Mouse (Mus musculus): ENCODE measurements around the gene Cript.

- TF ChIP-seq NRF1 (IDR thresholded peaks at IDR 0.05; ENCODE audit: insufficient read depth, low read depth, low read length, poor library complexity, severe bottlenecking) (no peak), CTCF (IDR thresholded peaks at IDR 0.05 in 2 of 3, conservative IDR thresholded peaks at IDR 0.05 in 1 of 3; ENCODE audit: control insufficient read depth in 1 of 3, insufficient read depth in 1 of 3, low read depth in 2 of 3, low read length in 3 of 3, poor library complexity in 1 of 3, severe bottlenecking in 1 of 3) (no peak), EP300 (IDR thresholded peaks at IDR 0.05; ENCODE audit: low read depth in 1 of 2, low read length in 2 of 2) (no peak), USF1 (IDR thresholded peaks at IDR 0.05; ENCODE audit: low read depth, low read length) (no peak), RAD21 (IDR thresholded peaks at IDR 0.05; ENCODE audit: low read depth, low read length) (no peak), ETS1 (IDR thresholded peaks at IDR 0.05; ENCODE audit: low read depth, low read length) (no peak), GATA1 (IDR thresholded peaks at IDR 0.05; ENCODE audit: low read depth, low read length) (no peak), SMC3 (IDR thresholded peaks at IDR 0.05; ENCODE audit: low read depth, low read length) (no peak), CHD2 (IDR thresholded peaks at IDR 0.05; ENCODE audit: low read length) (no peak), POLR2A (IDR thresholded peaks at IDR 0.05; ENCODE audit: control insufficient read depth in 1 of 2, insufficient read depth in 1 of 2, low read depth in 1 of 2, low read length in 2 of 2, poor library complexity in 1 of 2) (no peak), BHLHE40 (IDR thresholded peaks at IDR 0.05; ENCODE audit: borderline replicate concordance, low read depth, low read length) (no peak)
Observed at GRCm38 (mm10) chr17:87038496-87038895, 13.1 kb downstream of the Cript start.
